Mouse (Mus musculus) lung, postnatal 0 days (tissue): ENCODE results near the gene Nos1. TPM values are rescaled to one million over a fixed set of nuclear protein-coding genes. Genes with fewer than 3 reads are reported as not detected.
"Not testable (repeated sequence)": the region's sequence is repeated elsewhere in the genome, so short reads cannot be mapped to it uniquely, and the experiment has no call there.

Experiments used
- ATAC-seq: fragments of 200-750 bp; cut with Nextera tagmentation; 2 replicates; pipeline ENCODE4 v1.8.0; 2017; ENCODE audit warnings: moderate library complexity
- DNase-seq: peaks from one replicate; pipeline ENCODE4 v3.0.0-alpha.2; 2016; ENCODE audit warnings: low spot score
- H3K27ac ChIP-seq: fragments of 300-500 bp; sonication (generic); 2 replicates; pipeline ENCODE4 v1.5.1; 2014; ENCODE audit warnings: antibody characterized with exemption, mild to moderate bottlenecking, low read length, mixed read lengths
- H3K27me3 ChIP-seq: fragments of 300-500 bp; sonication (generic); replicated peaks from 2 replicates; pipeline ENCODE4 v1.6.1; 2014; ENCODE audit warnings: low read length, mixed read lengths; ENCODE audit not compliant: insufficient read depth
- H3K36me3 ChIP-seq: fragments of 300-500 bp; sonication (generic); 2 replicates; pipeline ENCODE4 v1.6.1; 2014; ENCODE audit warnings: low read length, mixed read lengths; ENCODE audit not compliant: insufficient read depth
- H3K4me1 ChIP-seq: fragments of 300-500 bp; sonication (generic); 2 replicates; pipeline ENCODE4 v1.6.1; 2014; ENCODE audit warnings: antibody characterized with exemption, low read depth, low read length, mixed read lengths; ENCODE audit not compliant: insufficient read depth
- H3K4me2 ChIP-seq: fragments of 300-500 bp; sonication (generic); replicated peaks from 2 replicates; pipeline ENCODE4 v1.6.1; 2014; ENCODE audit warnings: low read depth, mild to moderate bottlenecking, low read length, moderate library complexity, mixed read lengths
- H3K4me3 ChIP-seq: fragments of 300-500 bp; sonication (generic); 2 replicates; pipeline ENCODE4 v1.5.1; 2014; ENCODE audit warnings: low read depth, low read length
- H3K9ac ChIP-seq: fragments of 300-500 bp; sonication (generic); replicated peaks from 2 replicates; pipeline ENCODE4 v1.6.1; 2014; ENCODE audit warnings: low read depth, mild to moderate bottlenecking
- H3K9me3 ChIP-seq: fragments of 300-500 bp; sonication (generic); 2 replicates; pipeline ENCODE4 v1.6.1; 2016; ENCODE audit warnings: low read length, mixed read lengths
- CTCF ChIP-seq: IDR thresholded peaks from 2 replicates; pipeline ENCODE4 v1.5.1; 2016; ENCODE audit warnings: antibody characterized with exemption, mild to moderate bottlenecking
- EP300 ChIP-seq: IDR thresholded peaks from 2 replicates; pipeline ENCODE4 v1.6.1; 2016; ENCODE audit warnings: antibody characterized with exemption, mild to moderate bottlenecking, control low read depth
- WGBS: fragments of 180-500 bp; shearing (Covaris S2); extraction: QIAGEN DNeasy Blood & Tissue Kit; methylation state at CpG from one replicate; pipeline ENCODE4 v1.1.7; 2014; 5-methylcytosine and 5-hydroxymethylcytosine counted together
- polyA plus RNA-seq: library from polyadenylated mRNA; unstranded; fragments of >200 nt; fragmentation: Nextera tagmentation; extraction: Ambion mirVana; gene quantifications from 2 replicates; pipeline ENCODE4 v1.2.1, GENCODE M21; 2015

Nos1 gene
- polyA plus RNA-seq, 1 experiment from 2014 or later, result 0.05 TPM

DNA sequence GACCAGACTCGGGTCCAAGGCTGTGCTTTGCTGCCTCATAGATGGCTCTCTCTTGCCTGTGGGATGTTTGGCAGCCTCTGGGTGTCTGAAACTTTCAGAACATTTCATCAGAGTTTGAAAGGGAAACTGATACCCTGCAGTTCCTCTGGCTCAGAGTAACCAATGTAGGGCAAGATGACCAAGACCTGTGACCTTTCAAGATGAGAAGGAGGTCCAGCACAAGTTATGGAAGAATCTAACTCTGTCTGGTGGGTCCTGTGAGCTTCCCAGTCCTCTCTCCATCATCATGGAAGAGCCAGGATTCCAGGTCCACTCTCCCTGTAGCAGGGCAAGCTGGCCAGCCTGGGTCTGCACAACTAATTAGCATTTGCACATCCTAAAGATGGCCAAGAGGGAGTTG lies 90.8 kb downstream of the Nos1 start:
- Histone ChIP-seq H3K27me3 (no peaks in the 10 kb centered on the region), H3K27ac (no peak overlapping the region)
- 60% methylated on average over 1 of the region's 1 CpGs for WGBS

DNA sequence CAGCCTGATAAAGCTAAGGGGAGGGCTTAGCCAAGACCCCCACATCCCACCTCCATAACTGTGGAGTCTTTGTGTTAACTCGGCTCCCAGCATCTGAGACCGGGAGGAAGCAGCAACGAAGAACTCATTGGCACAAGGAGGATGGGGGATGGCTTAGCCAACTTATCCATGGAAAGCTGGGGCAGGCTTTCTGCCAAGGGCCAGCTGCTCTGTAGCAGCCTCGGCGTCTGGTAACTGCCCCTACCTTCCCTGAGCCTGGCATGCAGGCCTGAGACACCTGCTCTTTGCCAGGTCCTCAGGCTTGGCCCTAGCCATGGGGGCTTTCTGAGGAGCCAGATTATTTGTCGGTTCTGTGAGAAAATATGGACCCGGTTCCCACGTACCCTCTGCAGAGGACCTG lies 93.0 kb downstream of the Nos1 start:
- 82% methylated on average over 8 of the region's 8 CpGs for WGBS
- no peak overlapping the region for H3K9ac ChIP-seq

More for the DNA sequence above, 90.8 kb downstream of the Nos1 start:
- H3K36me3 ChIP-seq, result no peaks in the 10 kb centered on the region
- TF ChIP-seq CTCF, result no peak
- no peak for TF ChIP-seq EP300
- no peak for ATAC-seq
- H3K9ac ChIP-seq, result no peak overlapping the region
- H3K9me3 ChIP-seq, result no peaks in the 10 kb centered on the region
- no peak for DNase-seq
- H3K4me2 ChIP-seq, result no peak overlapping the region
- H3K4me1 ChIP-seq, result no peaks in the 10 kb centered on the region
- H3K4me3 ChIP-seq, result no peak overlapping the region

DNA sequence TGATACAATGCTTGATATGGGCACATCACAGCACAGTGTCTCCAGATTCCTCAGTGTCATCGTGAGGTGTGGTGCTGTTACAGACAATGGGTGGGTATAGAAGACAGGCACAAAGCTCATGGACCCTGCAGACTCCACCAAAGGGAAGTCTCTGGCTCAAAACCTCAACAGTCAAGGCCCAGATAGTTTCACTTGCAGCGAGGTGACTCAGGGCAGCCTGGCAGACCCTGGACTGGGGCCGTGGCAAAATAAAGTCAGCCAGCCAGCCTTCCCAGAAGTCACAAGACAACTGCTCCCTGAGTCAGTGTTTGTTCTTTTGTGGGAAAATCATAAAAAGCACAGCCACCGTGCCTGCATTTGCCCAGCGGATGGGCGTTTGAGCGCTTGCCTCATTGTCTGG lies 93.4 kb downstream of the Nos1 start:
- 79% methylated on average over 7 of the region's 7 CpGs for WGBS
- TF ChIP-seq EP300 (no peak), CTCF (no peak)
- ATAC-seq, result no peak
- no peak for DNase-seq
- Histone ChIP-seq H3K4me3 (no peak overlapping the region), H3K4me2 (no peak overlapping the region), H3K36me3 (no peaks in the 10 kb centered on the region), H3K27me3 (no peaks in the 10 kb centered on the region), H3K9ac (no peak overlapping the region), H3K4me1 (no peaks in the 10 kb centered on the region), H3K27ac (no peak overlapping the region), H3K9me3 (no peaks in the 10 kb centered on the region)

More for the DNA sequence above, 93.0 kb downstream of the Nos1 start:
- no peak for TF ChIP-seq EP300
- TF ChIP-seq CTCF, result no peak
- Histone ChIP-seq H3K4me2 (no peak overlapping the region), H3K27me3 (no peaks in the 10 kb centered on the region), H3K4me1 (no peaks in the 10 kb centered on the region), H3K27ac (no peak overlapping the region), H3K9me3 (no peaks in the 10 kb centered on the region), H3K36me3 (no peaks in the 10 kb centered on the region), H3K4me3 (no peak overlapping the region)
- no peak for ATAC-seq
- DNase-seq, result no peak

DNA sequence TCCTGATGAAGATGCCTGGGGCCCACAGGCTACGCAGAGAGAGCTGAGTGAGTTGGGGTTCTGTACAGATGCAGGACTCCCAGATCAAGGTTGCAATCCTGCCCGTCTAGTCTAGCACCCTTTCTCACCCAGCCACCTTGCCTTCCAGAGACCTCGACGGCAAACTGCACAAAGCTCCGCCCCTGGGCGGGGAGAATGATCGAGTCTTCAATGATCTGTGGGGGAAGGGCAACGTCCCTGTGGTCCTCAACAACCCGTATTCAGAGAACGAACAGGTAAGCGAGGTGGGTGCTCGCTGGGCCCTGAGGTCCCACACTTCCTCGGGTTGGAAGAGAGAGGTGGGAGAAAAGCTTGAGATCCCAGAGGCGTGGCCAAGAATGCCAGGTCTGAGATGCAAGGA lies 98.3 kb downstream of the Nos1 start:
- H3K4me1 ChIP-seq, result no peaks in the 10 kb centered on the region
- 31% methylated on average over 14 of the region's 14 CpGs for WGBS
- no peak overlapping the region for H3K4me2 ChIP-seq
- no peak for DNase-seq
- no peak for TF ChIP-seq CTCF
- TF ChIP-seq EP300, result no peak
- H3K4me3 ChIP-seq, result no peak overlapping the region
- ATAC-seq, result no peak
- H3K27me3 ChIP-seq, result no peaks in the 10 kb centered on the region
- no peak overlapping the region for H3K27ac ChIP-seq
- H3K36me3 ChIP-seq, result no peaks in the 10 kb centered on the region
- no peaks in the 10 kb centered on the region for H3K9me3 ChIP-seq
- no peak overlapping the region for H3K9ac ChIP-seq

DNA sequence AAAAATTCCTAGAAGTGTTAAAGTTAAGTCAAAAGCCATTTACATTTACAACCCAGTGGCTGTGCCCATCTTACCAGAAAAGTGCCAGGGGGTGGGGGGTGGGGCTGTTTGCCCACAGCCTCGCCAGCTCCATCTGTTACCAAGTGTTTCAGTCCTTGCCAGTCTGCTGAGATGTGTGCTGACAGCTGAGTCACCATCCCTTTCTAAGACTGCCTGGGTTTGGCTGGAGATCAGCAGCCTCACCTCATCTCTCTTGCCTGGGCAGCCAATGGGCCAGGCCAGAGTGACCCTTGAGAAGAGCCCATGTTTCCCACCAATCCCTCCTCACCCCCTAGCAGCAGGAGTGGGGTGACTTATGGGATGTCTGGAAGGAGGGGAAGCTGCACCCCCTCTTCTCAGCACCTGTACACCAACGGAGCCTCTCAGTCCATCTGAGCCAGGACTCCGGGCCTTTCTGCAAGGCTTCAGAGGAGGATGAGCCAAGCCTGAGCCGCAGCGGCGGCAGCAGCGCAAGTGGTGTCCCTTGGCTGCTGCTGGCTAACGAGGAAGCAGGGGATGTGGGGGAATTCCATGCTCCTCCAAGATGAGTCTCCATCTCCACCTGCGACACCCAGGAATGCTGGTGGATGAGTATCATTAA lies 100.2 kb downstream of the Nos1 start:
- no peak overlapping the region for H3K9ac ChIP-seq
- H3K4me3 ChIP-seq, result no peak overlapping the region
- WGBS, result 80% methylated on average over 8 of the region's 9 CpGs
- no peak for TF ChIP-seq CTCF
- H3K9me3 ChIP-seq, result no peaks in the 10 kb centered on the region
- no peaks in the 10 kb centered on the region for H3K4me1 ChIP-seq
- no peak for ATAC-seq
- no peak overlapping the region for H3K4me2 ChIP-seq
- no peak for DNase-seq
- H3K27me3 ChIP-seq, result no peaks in the 10 kb centered on the region
- no peaks in the 10 kb centered on the region for H3K36me3 ChIP-seq
- no peak overlapping the region for H3K27ac ChIP-seq

DNA sequence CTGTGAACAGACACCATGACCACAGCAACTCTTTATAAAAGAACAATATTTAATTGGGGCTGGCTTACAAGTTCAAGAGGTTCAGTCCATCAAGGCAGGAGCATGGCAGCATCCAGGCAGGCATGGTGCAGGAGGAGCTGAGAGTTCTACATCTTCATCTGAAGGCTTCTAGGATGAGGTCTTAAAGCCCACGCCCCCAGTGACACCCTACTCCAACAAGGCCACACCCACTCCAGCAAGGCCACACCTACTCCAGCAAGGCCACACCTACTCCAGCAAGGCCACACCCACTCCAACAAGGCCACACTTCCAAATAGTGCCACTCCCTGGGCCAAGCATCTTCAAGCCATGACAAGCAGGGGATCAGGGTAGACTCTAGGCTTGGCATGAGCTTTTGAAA lies 101.6 kb downstream of the Nos1 start:
- not testable (repeated sequence) for ATAC-seq, H3K4me2 ChIP-seq, DNase-seq, H3K4me3 ChIP-seq, H3K27me3 ChIP-seq, H3K36me3 ChIP-seq, H3K4me1 ChIP-seq, H3K9me3 ChIP-seq, H3K27ac ChIP-seq, H3K9ac ChIP-seq
- WGBS, result 83% methylated on average over 1 of the region's 1 CpGs

DNA sequence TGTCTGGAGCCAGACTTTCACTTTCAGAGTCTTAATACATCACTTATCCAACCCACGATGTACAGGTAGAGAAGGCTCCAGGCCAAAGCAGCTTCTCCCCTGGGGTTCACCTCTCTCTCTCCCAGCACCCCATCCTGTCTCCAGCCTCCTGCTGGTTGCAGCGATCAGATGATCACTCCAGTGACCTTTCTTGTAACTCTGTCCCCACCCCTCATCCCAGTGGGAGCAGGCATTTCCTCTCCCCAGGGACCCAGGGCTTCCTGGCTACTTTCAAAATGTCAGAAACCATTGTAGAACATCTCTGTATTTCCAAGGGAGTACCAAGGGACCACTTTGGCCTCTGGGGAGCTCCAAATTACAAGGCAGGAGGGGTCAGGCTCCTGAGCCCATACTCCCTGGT lies 104.2 kb downstream of the Nos1 start:
- Histone ChIP-seq H3K27me3 (no peaks in the 10 kb centered on the region), H3K9ac (no peak overlapping the region), H3K4me3 (no peak overlapping the region), H3K4me1 (no peaks in the 10 kb centered on the region), H3K9me3 (no peaks in the 10 kb centered on the region), H3K4me2 (no peak overlapping the region), H3K36me3 (no peaks in the 10 kb centered on the region), H3K27ac (no peak overlapping the region)
- DNase-seq, result no peak
- no peak for ATAC-seq
- TF ChIP-seq CTCF (no peak), EP300 (no peak)
- WGBS, result 58% methylated on average over 2 of the region's 2 CpGs
